Mouse (Mus musculus): ENCODE data around the gene Flt4. TPM values are rescaled to one million over a fixed set of nuclear protein-coding genes. Genes with fewer than 3 reads are reported as not detected.

Flt4 gene
- polyA plus RNA-seq, 1 experiment from 2014 or later: 7.5 TPM

DNA sequence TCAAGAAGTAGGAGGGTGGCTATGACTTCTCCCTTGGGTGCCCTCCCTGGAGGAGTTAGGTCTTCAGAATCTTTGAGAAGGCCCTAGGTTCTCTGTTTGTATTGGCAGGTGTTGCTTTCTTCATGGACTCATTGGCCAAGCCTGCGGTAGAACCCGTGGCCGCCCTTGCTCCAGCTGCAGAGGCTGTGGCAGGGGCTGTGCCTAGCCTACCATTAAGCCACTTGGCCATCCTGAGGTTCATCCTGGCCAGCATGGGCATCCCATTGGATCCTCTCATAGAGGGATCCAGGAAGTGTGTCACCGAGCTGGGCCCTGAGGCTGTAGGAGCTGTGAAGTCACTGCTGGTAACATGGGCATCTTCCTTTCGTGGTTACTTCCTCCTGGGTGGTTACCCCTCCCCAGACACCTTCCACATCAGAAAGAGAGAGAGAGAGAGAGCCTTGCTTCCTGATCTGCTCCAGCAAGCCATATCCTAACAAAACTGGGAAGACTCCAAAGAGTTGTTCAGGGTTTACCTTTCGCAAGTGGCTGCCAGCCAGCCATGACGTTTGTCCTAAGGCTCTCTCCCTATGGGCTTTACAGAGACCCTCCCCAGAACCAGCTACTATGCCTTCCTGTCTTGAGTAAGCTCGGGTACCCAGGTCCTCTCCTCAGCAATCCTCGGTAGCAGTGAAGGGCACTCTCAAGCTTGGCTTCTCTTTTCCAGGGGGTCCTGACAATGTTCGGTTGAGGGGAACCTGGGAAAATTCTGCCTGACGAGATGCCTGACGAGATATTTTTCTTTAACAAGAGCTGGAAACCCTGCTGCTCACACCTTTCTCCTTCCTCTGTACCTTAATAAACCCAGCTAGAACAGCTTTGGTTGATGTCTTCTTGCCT, 55.4 kb downstream of the Flt4 start:
- 75% methylated on average over 12 of the region's 12 CpGs for WGBS
- peaks cover 11% of the 10 kb centered on the region; the same call in 1 of the 2 replicates for H3K36me3 ChIP-seq (ENCODE audit: control insufficient read depth, insufficient read depth, low read length)
- H3K27me3 ChIP-seq (replicated peaks; ENCODE audit: control insufficient read depth, insufficient read depth, low read length): no peaks in the 10 kb centered on the region
- H3K9ac ChIP-seq (ENCODE audit: low read depth, low read length): no peak overlapping the region
- no peak overlapping the region for H3K27ac ChIP-seq (replicated peaks; ENCODE audit: low read depth, low read length)
- DNase-seq (ENCODE audit: low spot score) (no peak), ATAC-seq (ENCODE audit: low read depth) (no peak)
- H3K9me3 ChIP-seq (ENCODE audit: control insufficient read depth, low read length): no peaks in the 10 kb centered on the region
- H3K4me3 ChIP-seq (ENCODE audit: low read depth, low read length): no peak overlapping the region
- no peaks in the 10 kb centered on the region for H3K4me1 ChIP-seq (ENCODE audit: control insufficient read depth, insufficient read depth, low read length)
- H3K4me2 ChIP-seq (ENCODE audit: low read depth, low read length): no peak overlapping the region

DNA sequence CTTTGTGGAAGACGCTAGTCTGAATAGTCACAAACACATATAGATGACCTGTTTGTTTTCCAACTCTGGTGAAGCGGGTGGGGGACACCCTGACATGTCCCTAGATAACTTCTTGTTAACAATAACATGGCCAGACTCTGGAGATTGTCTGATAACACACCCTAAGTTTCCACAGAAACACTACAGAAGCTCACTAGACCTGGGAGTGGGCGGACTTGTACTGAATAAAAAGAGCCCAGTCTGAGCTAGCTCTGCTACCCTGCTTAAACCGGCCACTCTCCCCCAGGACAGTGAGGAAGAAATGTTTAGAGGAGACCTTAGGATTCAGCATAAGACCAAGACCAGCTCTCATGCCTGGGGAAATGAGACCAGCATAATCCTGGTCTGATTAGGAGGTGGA, 56.4 kb downstream of the Flt4 start:
- Histone ChIP-seq H3K27me3 (replicated peaks; ENCODE audit: control insufficient read depth, insufficient read depth, low read length) (no peaks in the 10 kb centered on the region), H3K4me1 (ENCODE audit: control insufficient read depth, insufficient read depth, low read length) (no peaks in the 10 kb centered on the region), H3K9me3 (ENCODE audit: control insufficient read depth, low read length) (no peaks in the 10 kb centered on the region), H3K4me2 (ENCODE audit: low read depth, low read length) (no peak overlapping the region), H3K4me3 (ENCODE audit: low read depth, low read length) (no peak overlapping the region), H3K36me3 (ENCODE audit: control insufficient read depth, insufficient read depth, low read length) (peaks cover 19% of the 10 kb centered on the region; the same call in 1 of the 2 replicates), H3K9ac (ENCODE audit: low read depth, low read length) (no peak overlapping the region), H3K27ac (replicated peaks; ENCODE audit: low read depth, low read length) (no peak overlapping the region)
- no peak for DNase-seq (ENCODE audit: low spot score)
- no peak for ATAC-seq (ENCODE audit: low read depth)
- WGBS: 77% methylated on average over 4 of the region's 4 CpGs

DNA sequence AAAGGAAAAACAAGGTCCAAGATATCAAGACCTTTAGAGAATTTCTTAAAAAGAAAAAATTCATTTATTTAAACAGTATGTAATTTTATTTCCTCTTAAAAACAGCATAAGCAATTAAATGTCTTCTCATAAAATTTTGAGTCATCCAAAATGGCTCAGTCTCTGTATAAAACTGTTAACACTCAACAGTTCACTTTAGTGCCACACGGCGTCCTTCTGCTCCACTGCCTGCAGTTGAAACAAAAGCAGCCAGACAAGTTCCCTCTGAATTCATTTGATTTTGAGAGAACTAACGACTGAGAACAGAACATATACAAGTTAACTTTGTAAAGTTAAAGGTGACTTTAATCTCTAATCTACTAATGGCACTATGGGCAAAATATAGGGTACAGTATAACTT, 64.4 kb downstream of the Flt4 start:
- H3K9me3 ChIP-seq (ENCODE audit: control insufficient read depth, low read length): no peaks in the 10 kb centered on the region
- H3K4me3 ChIP-seq (ENCODE audit: low read depth, low read length): no peak overlapping the region
- H3K9ac ChIP-seq (ENCODE audit: low read depth, low read length): no peak overlapping the region
- no peaks in the 10 kb centered on the region for H3K27me3 ChIP-seq (replicated peaks; ENCODE audit: control insufficient read depth, insufficient read depth, low read length)
- no peak for DNase-seq (ENCODE audit: low spot score)
- WGBS: 81% methylated on average over 3 of the region's 3 CpGs
- H3K27ac ChIP-seq (replicated peaks; ENCODE audit: low read depth, low read length): no peak overlapping the region
- no peaks in the 10 kb centered on the region for H3K4me1 ChIP-seq (ENCODE audit: control insufficient read depth, insufficient read depth, low read length)
- no peak for ATAC-seq (ENCODE audit: low read depth)
- no peak overlapping the region for H3K4me2 ChIP-seq (ENCODE audit: low read depth, low read length)
- peaks cover 69% of the 10 kb centered on the region for H3K36me3 ChIP-seq (ENCODE audit: control insufficient read depth, insufficient read depth, low read length)

DNA sequence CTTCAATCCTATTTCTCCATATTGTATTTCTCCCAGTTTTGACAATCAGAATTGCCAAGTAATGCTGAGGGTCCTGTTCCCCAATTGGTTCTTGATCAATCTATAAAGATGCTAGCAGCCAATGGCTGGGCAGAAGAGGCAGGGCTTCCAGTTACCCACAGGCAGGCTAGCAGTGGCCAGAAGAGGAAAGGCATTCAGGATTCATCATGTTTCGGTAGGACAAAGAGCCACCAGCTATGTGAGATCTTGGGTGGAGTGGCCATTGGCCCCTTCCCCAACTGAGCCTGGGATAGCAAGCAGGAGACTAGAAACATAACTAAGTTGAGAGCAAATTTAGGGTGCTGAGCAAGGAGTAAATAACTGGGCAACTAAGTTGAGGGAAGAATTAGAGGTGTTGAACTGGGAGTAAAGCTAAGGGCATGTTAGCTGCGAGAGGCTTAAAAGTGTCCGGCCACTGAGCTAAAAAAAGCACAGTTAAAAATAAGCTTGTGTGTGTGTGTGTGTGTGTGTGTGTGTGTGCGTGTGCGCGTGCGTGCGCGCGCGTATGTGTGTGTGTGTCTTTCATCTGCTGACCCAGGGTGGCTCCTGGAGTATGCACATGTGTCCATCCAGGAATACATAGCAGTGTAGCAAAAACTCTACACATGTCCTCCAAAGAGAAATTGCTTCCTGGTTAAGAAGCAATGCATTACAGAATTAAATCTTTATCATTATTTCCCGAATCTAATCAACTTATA, 75.3 kb downstream of the Flt4 start:
- no peak overlapping the region for H3K27ac ChIP-seq (replicated peaks; ENCODE audit: low read depth, low read length)
- H3K9ac ChIP-seq (ENCODE audit: low read depth, low read length): no peak overlapping the region
- DNase-seq (ENCODE audit: low spot score) (no peak), ATAC-seq (ENCODE audit: low read depth) (no peak)
- H3K27me3 ChIP-seq (replicated peaks; ENCODE audit: control insufficient read depth, insufficient read depth, low read length): no peaks in the 10 kb centered on the region
- H3K4me2 ChIP-seq (ENCODE audit: low read depth, low read length): no peak overlapping the region
- H3K9me3 ChIP-seq (ENCODE audit: control insufficient read depth, low read length): no peaks in the 10 kb centered on the region
- H3K4me3 ChIP-seq (ENCODE audit: low read depth, low read length): no peak overlapping the region
- H3K4me1 ChIP-seq (ENCODE audit: control insufficient read depth, insufficient read depth, low read length): no peaks in the 10 kb centered on the region
- WGBS: 97% methylated on average over 12 of the region's 12 CpGs
- H3K36me3 ChIP-seq (ENCODE audit: control insufficient read depth, insufficient read depth, low read length): peaks cover 94% of the 10 kb centered on the region

DNA sequence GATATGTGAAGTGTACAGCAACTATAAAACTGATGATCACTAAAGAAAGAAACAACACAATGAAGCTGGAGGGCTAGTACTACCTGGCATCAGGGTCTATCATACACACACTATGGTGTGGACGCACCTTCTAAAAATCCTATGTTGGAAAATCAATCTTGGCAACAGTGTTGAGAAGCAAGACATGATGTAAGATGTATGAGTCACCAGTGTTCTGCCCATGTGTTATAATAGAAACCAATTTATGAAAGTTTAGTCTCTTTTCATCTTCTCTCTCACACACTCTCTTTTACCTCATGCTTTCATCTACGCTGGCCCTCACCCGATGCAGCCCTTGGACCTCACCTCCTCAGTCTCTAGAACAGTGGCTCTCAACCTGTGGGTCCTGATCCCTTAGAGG, 86.0 kb downstream of the Flt4 start:
- no peak overlapping the region for H3K4me2 ChIP-seq (ENCODE audit: low read depth, low read length)
- H3K4me1 ChIP-seq (ENCODE audit: control insufficient read depth, insufficient read depth, low read length): no peaks in the 10 kb centered on the region
- no peak for ATAC-seq (ENCODE audit: low read depth)
- no peak overlapping the region for H3K9ac ChIP-seq (ENCODE audit: low read depth, low read length)
- H3K27me3 ChIP-seq (replicated peaks; ENCODE audit: control insufficient read depth, insufficient read depth, low read length): no peaks in the 10 kb centered on the region
- no peaks in the 10 kb centered on the region for H3K9me3 ChIP-seq (ENCODE audit: control insufficient read depth, low read length)
- no peak overlapping the region for H3K27ac ChIP-seq (replicated peaks; ENCODE audit: low read depth, low read length)
- DNase-seq (ENCODE audit: low spot score): no peak
- 94% methylated on average over 3 of the region's 3 CpGs for WGBS
- peaks cover 71% of the 10 kb centered on the region for H3K36me3 ChIP-seq (ENCODE audit: control insufficient read depth, insufficient read depth, low read length)
- no peak overlapping the region for H3K4me3 ChIP-seq (ENCODE audit: low read depth, low read length)

DNA sequence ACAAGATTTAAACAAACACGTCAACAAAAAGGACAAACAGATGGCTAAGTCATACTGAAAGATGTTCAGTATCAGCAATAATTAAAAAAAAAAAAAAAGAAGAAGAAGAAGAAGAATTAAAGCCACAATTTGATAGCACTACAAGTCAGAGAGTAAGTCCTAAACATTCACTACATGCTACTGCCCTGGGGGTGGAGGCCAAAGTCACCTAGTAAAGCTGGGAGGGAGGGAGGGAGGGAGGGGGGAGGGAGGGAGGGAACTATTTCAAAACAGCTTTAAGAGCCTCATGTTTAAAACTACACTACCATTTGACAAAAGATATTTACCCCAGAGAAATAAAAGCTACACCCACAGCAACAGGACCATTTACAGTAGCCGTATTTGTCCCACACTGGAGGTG, 86.6 kb downstream of the Flt4 start:
- Histone ChIP-seq H3K9me3 (ENCODE audit: control insufficient read depth, low read length) (no peaks in the 10 kb centered on the region), H3K36me3 (ENCODE audit: control insufficient read depth, insufficient read depth, low read length) (peaks cover 66% of the 10 kb centered on the region), H3K4me2 (ENCODE audit: low read depth, low read length) (no peak overlapping the region), H3K27ac (replicated peaks; ENCODE audit: low read depth, low read length) (no peak overlapping the region), H3K4me3 (ENCODE audit: low read depth, low read length) (no peak overlapping the region), H3K9ac (ENCODE audit: low read depth, low read length) (no peak overlapping the region), H3K4me1 (ENCODE audit: control insufficient read depth, insufficient read depth, low read length) (no peaks in the 10 kb centered on the region), H3K27me3 (replicated peaks; ENCODE audit: control insufficient read depth, insufficient read depth, low read length) (no peaks in the 10 kb centered on the region)
- DNase-seq (ENCODE audit: low spot score) (no peak), ATAC-seq (ENCODE audit: low read depth) (no peak)
- WGBS: 86% methylated on average over 2 of the region's 2 CpGs

DNA sequence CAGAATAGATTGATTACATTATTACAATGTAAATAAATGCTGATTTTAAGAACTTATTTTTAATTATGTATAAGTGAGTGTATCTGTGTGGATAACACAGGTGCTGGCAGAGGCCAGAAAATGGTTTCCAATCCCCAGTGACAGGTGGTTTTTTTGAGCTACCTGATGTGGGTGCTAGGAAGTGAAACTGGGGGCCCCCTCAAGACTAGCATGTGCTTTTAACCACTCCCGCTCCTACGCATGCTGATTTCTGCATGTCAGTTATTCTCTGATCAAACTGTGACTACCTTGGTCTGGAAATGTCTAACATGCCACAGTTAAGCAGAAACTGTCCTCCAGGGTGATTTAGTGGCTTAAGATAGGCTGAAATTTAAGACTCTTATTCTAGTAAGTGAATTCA, 87.4 kb downstream of the Flt4 start:
- Histone ChIP-seq H3K4me3 (ENCODE audit: low read depth, low read length) (no peak overlapping the region), H3K9ac (ENCODE audit: low read depth, low read length) (no peak overlapping the region), H3K4me1 (ENCODE audit: control insufficient read depth, insufficient read depth, low read length) (no peaks in the 10 kb centered on the region), H3K27me3 (replicated peaks; ENCODE audit: control insufficient read depth, insufficient read depth, low read length) (no peaks in the 10 kb centered on the region), H3K4me2 (ENCODE audit: low read depth, low read length) (no peak overlapping the region), H3K27ac (replicated peaks; ENCODE audit: low read depth, low read length) (no peak overlapping the region), H3K36me3 (ENCODE audit: control insufficient read depth, insufficient read depth, low read length) (peaks cover 67% of the 10 kb centered on the region), H3K9me3 (ENCODE audit: control insufficient read depth, low read length) (no peaks in the 10 kb centered on the region)
- DNase-seq (ENCODE audit: low spot score): no peak
- 94% methylated on average over 2 of the region's 2 CpGs for WGBS
- ATAC-seq (ENCODE audit: low read depth): no peak

DNA sequence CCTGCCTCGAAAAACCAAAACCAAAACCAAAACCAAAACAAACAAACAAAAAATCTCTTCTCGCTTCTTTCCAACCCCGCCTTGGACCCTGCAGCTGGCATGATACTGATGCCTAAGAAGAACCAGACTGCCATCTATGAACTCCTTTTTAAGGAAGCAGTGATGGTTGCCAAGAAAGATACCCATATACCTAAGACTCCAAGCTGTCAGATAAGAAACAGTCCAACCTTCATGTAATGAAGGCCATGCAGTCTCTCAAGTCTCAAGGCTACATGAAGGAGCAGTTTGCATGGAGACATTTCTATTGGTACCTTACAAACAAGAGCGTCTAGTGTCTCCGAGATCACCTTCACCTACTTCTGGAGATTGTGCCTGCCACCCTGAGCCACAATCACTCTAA, 88.7 kb downstream of the Flt4 start:
- no peak for ATAC-seq (ENCODE audit: low read depth)
- Histone ChIP-seq H3K27me3 (replicated peaks; ENCODE audit: control insufficient read depth, insufficient read depth, low read length) (no peaks in the 10 kb centered on the region), H3K4me2 (ENCODE audit: low read depth, low read length) (no peak overlapping the region), H3K27ac (replicated peaks; ENCODE audit: low read depth, low read length) (no peak overlapping the region), H3K4me3 (ENCODE audit: low read depth, low read length) (no peak overlapping the region), H3K4me1 (ENCODE audit: control insufficient read depth, insufficient read depth, low read length) (no peaks in the 10 kb centered on the region), H3K9ac (ENCODE audit: low read depth, low read length) (no peak overlapping the region), H3K9me3 (ENCODE audit: control insufficient read depth, low read length) (no peaks in the 10 kb centered on the region), H3K36me3 (ENCODE audit: control insufficient read depth, insufficient read depth, low read length) (peaks cover 65% of the 10 kb centered on the region)
- WGBS: 94% methylated on average over 5 of the region's 5 CpGs
- no peak for DNase-seq (ENCODE audit: low spot score)
